Mouse (Mus musculus) liver, embryonic 12.5 days (tissue): Measurements from ENCODE around the gene Rasgef1a. TPM values are rescaled to one million over a fixed set of nuclear protein-coding genes. Genes with fewer than 3 reads are reported as not detected.

ENCODE experiments used
- ATAC-seq: fragments of 200-750 bp; cut with Nextera tagmentation; 2 replicates; pipeline ENCODE4 v1.8.0; 2017; ENCODE audit warnings: moderate number of reproducible peaks, mild to moderate bottlenecking, moderate library complexity
- H3K27ac ChIP-seq: fragments of 300-500 bp; sonication (generic); 2 replicates; pipeline ENCODE4 v1.5.1; 2016; ENCODE audit warnings: mild to moderate bottlenecking
- H3K27me3 ChIP-seq: fragments of 300-500 bp; sonication (generic); replicated peaks from 2 replicates; pipeline ENCODE4 v1.6.1; 2016; ENCODE audit warnings: mild to moderate bottlenecking, moderate library complexity
- H3K36me3 ChIP-seq: fragments of 300-500 bp; sonication (generic); 2 replicates; pipeline ENCODE4 v1.6.1; 2016; ENCODE audit warnings: mild to moderate bottlenecking, moderate library complexity
- H3K4me1 ChIP-seq: fragments of 300-500 bp; sonication (generic); 2 replicates; pipeline ENCODE4 v1.6.1; 2016
- H3K4me2 ChIP-seq: fragments of 300-500 bp; sonication (generic); 2 replicates; pipeline ENCODE4 v1.6.1; 2016; ENCODE audit warnings: mild to moderate bottlenecking, moderate library complexity
- H3K4me3 ChIP-seq: fragments of 300-500 bp; sonication (generic); 2 replicates; pipeline ENCODE4 v1.5.1; 2016; ENCODE audit warnings: mild to moderate bottlenecking, moderate library complexity
- H3K9ac ChIP-seq: fragments of 300-500 bp; sonication (generic); 2 replicates; pipeline ENCODE4 v1.6.1; 2016; ENCODE audit warnings: mild to moderate bottlenecking, moderate library complexity
- H3K9me3 ChIP-seq: fragments of 300-500 bp; sonication (generic); replicated peaks from 2 replicates; pipeline ENCODE4 v1.6.1; 2016; ENCODE audit warnings: mild to moderate bottlenecking, moderate library complexity
- WGBS: fragments of 180-500 bp; shearing (Covaris S2); methylation state at CpG from one replicate; pipeline ENCODE4 v1.1.7; 2016; ENCODE audit not compliant: insufficient replicate concordance; 5-methylcytosine and 5-hydroxymethylcytosine counted together
- polyA plus RNA-seq: library from polyadenylated mRNA; unstranded; fragments of >200 nt; fragmentation: Nextera tagmentation; extraction: Ambion mirVana; gene quantifications from 2 replicates; pipeline ENCODE4 v1.2.1, GENCODE M21; 2016

Gene Rasgef1a
- polyA plus RNA-seq, 1 experiment from 2014 or later = not detected

DNA sequence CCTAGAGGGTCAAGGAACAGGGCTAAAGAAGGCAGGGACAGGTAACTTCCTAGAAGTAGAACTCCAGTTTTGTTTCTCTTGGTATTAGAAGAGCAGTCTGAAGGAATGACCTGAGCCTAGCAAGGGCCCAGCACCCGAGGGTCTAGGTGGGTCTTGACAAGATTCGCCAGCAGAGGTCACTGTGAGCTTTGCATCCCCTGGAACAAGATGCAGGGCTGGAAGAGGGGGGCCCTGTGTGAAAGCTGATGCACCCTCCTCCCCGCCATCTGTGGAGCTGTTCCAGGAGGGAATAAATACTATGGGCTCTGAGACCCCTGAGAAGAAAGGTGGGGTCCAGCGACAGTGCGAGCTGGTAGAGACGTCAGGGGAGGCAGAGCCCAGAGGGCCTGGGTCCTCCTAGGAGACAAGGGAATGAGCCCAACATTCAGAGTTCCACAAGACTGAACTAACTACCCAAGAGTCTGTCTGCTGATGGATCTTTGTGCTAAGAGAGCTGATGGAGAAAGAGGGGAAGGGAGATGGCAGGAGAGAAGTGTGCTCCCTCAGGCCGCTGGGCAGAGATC lies 53.8 kb downstream of the Rasgef1a start:
- H3K27ac ChIP-seq = no peak overlapping the region
- H3K9ac ChIP-seq = no peak overlapping the region
- no peak overlapping the region for H3K4me3 ChIP-seq
- peaks cover 12% of the 10 kb centered on the region for H3K4me1 ChIP-seq
- no peaks in the 10 kb centered on the region for H3K9me3 ChIP-seq
- no peaks in the 10 kb centered on the region for H3K36me3 ChIP-seq
- peaks cover 48% of the 10 kb centered on the region for H3K27me3 ChIP-seq
- 10% methylated on average over 7 of the region's 7 CpGs for WGBS
- ATAC-seq = no peak
- H3K4me2 ChIP-seq = 0 out of 2 replicates have a peak overlapping the region, but pooled peaks have one; percentile 71

DNA sequence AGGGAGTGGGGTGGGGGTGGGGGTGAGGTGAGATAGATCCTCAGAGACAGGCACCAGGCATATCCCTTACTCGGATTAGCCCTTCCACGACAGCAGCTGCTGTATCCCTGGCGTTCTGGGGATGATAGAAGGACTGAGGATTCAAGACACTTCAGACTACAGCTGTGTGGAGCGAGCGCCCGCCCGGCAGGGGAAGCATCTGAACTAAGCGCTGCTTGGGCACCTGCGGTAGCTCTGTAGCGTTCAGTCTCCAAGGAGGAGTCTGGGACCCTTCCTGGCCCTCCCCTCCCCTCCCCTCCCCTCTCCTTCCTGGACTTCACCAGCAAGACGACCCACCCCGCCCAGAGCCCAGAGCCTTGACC lies 54.6 kb downstream of the Rasgef1a start:
- Histone ChIP-seq H3K27me3 (peaks cover 48% of the 10 kb centered on the region), H3K9ac (no peak overlapping the region), H3K4me3 (peak overlapping the region; percentile 49), H3K9me3 (no peaks in the 10 kb centered on the region), H3K27ac (no peak overlapping the region), H3K4me2 (peak overlapping the region; percentile 71), H3K36me3 (no peaks in the 10 kb centered on the region), H3K4me1 (peaks cover 12% of the 10 kb centered on the region)
- WGBS = 2% methylated on average over 12 of the region's 12 CpGs
- ATAC-seq = no peak

DNA sequence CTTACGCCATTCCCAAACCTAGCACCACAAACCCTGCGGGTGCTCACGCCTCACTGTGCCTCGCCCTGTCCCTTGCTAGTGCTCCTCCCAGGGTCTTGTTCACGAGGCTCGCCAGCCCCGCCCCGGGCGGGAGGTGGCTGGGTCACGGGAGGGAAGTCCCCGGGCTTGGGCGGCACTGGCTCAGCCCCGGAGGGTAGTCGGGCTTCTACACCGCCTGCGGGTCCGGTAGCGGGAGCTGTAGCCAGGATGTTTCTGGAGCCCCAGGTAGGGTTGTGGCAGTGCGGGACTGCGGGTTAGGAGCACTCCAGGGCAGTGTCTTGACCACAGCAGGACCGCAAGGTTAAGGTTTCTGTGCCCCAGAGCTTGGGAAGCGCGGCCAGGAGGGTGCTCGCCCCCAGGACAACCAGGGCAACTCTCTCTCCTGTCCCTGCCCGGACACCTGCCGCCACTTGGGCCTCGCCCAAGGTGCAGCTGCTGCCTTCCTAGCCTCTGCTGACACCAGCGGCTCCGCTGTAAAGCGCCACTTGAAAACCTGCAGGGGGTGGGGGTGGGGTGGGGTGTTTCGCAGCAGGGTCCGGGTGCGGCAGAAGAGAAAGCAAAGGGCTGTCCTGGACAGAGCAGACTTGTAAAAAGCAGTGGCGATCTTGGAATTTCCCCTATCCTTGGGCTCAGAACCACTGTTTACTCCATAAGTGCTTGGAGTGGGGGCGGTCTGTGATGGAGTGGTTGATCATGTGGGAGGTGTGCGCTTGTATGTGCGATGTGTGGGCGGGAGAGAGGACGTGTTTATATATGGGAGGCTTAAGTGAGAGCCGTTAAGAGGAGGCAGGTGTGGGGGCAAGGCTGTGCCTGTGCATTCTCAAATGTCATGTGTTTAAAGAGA lies 55.2 kb downstream of the Rasgef1a start:
- WGBS = 3% methylated on average over 40 of the region's 40 CpGs
- Histone ChIP-seq H3K27ac (no peak overlapping the region), H3K4me1 (peaks cover 12% of the 10 kb centered on the region), H3K4me3 (peak overlapping the region; percentile 49), H3K4me2 (peak overlapping the region; percentile 71), H3K9ac (no peak overlapping the region), H3K9me3 (no peaks in the 10 kb centered on the region), H3K36me3 (no peaks in the 10 kb centered on the region), H3K27me3 (peaks cover 48% of the 10 kb centered on the region)
- ATAC-seq = 0 out of 2 replicates have a peak, but pooled peaks have one; percentile 21

DNA sequence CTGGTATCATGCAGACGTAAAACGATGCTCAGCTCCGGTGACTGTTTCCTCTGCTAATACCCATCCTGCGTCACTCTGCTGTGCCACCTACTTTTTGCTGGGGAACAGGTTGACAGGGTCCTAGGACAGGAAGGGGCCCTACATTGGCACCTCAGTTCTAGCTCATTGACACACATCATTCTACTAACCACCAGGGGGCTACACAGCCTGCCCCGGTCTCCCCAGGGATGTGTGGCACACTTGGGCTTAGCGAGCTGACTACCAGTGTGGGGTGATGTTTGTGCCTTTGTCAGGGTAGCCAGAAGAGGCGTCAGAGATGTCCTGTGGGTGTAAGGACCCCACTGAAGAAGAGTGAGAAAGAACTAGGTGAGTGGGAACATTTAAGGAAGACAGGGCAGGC lies 56.5 kb downstream of the Rasgef1a start:
- WGBS = 56% methylated on average over 7 of the region's 7 CpGs
- ATAC-seq = no peak
- H3K9me3 ChIP-seq = no peaks in the 10 kb centered on the region
- no peak overlapping the region for H3K4me3 ChIP-seq
- peaks cover 12% of the 10 kb centered on the region for H3K4me1 ChIP-seq
- H3K9ac ChIP-seq = no peak overlapping the region
- peaks cover 48% of the 10 kb centered on the region for H3K27me3 ChIP-seq
- H3K36me3 ChIP-seq = no peaks in the 10 kb centered on the region
- H3K27ac ChIP-seq = no peak overlapping the region
- no peak overlapping the region for H3K4me2 ChIP-seq

DNA sequence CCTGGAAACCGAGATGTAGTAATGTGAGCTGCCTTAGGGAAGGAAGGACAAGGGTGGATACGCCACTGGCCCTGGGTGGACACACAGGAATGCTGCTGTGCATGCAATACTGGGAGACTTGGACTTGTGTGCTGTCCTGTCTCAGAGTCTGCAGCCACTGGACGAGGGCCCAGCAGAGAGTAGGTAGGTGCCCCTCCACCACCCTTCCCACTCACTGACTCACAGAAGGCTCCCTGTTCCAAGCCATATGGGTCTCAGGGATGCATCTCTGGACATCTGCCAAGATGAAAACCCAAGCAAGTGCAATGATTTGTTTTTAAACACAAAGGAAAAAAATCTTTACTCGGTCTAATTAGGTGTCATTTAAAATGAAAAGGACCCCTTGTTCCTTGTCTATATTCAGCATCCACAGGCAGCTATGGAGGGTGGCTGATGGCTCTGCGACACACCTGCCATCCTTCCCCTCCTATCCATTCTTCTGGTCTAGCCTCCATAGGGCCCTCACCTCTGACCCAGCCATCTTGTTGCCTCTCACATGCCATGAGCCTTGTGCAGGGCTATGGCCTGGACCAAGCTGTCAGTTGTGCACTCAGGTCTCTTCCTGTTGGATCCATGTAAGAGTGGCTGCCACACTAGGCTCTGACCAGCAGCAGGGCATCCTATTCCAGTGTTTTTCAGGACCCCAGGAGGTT lies 59.2 kb downstream of the Rasgef1a start:
- no peaks in the 10 kb centered on the region for H3K9me3 ChIP-seq
- H3K4me3 ChIP-seq = no peak overlapping the region
- no peak for ATAC-seq
- H3K4me2 ChIP-seq = no peak overlapping the region
- H3K36me3 ChIP-seq = no peaks in the 10 kb centered on the region
- WGBS = 64% methylated on average over 5 of the region's 5 CpGs
- no peak overlapping the region for H3K27ac ChIP-seq
- peaks cover 12% of the 10 kb centered on the region for H3K4me1 ChIP-seq
- no peak overlapping the region for H3K9ac ChIP-seq
- peaks cover 31% of the 10 kb centered on the region for H3K27me3 ChIP-seq

DNA sequence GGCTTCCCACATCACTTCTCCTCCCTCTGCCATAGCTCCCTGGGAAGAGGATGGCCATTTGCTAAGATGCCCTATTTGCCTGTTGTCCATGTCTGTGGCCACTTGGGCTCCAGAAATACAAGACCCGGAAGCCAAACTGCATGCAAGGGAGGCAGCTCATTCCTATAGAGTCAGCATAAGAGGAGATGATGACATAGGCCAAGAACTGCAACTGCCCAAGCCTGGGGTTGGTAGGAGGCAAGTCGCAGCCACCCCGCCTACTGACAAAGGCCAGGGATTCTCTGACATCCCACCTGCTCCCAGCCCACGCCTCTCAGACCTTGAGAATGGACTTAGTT lies 59.7 kb downstream of the Rasgef1a start:
- WGBS = 62% methylated on average over 4 of the region's 4 CpGs
- H3K4me2 ChIP-seq = no peak overlapping the region
- H3K36me3 ChIP-seq = no peaks in the 10 kb centered on the region
- H3K9me3 ChIP-seq = no peaks in the 10 kb centered on the region
- no peak overlapping the region for H3K9ac ChIP-seq
- no peak for ATAC-seq
- H3K4me1 ChIP-seq = peaks cover 7% of the 10 kb centered on the region
- H3K27me3 ChIP-seq = peaks cover 25% of the 10 kb centered on the region
- H3K27ac ChIP-seq = no peak overlapping the region
- H3K4me3 ChIP-seq = no peak overlapping the region

DNA sequence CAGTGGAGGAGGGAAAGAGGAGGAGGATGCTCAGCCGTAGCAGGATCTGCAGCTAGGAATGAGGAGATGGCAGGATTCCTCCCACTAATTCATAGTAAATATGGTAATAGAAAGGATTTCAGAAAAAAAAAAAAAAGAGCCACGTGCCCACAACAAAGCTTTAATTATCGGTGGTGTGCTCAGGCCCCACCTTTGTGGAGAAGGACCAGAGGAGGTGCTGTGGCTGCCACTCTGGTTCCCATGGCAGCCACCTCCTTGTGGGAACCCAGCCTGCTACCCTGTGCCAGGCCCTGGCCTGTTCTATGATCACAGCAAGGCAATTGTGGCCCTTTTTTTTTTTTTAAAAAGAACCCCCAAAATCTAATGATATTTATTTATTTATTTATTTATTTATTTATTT lies 60.2 kb downstream of the Rasgef1a start:
- 60% methylated on average over 3 of the region's 3 CpGs for WGBS
- Histone ChIP-seq H3K4me3 (no peak overlapping the region), H3K9me3 (no peaks in the 10 kb centered on the region), H3K27ac (no peak overlapping the region), H3K27me3 (peaks cover 21% of the 10 kb centered on the region), H3K36me3 (no peaks in the 10 kb centered on the region), H3K4me2 (no peak overlapping the region), H3K9ac (no peak overlapping the region), H3K4me1 (peaks cover 3% of the 10 kb centered on the region; the same call in 1 of the 2 replicates)
- ATAC-seq = no peak

DNA sequence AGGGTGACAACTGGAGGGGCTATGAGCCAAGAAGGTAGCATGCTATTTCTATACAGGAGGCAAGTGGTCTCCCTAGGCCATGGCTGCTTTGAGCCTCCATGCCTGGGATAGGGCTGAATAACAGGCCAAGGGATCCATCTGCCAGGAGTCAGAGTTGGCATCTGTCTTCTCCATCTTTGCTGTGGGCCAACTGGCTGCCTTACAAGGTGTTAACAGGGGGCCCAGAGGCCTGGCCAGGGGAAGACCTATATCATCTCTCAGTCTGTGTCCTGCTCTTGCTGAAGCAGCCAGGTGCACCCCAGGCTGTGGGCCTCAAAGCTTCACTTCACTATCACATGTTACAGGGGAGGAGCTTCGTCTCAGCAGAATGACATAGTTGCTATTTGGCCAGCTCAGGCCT lies 60.9 kb downstream of the Rasgef1a start:
- no peaks in the 10 kb centered on the region for H3K9me3 ChIP-seq
- no peak overlapping the region for H3K27ac ChIP-seq
- H3K9ac ChIP-seq = no peak overlapping the region
- no peak for ATAC-seq
- peaks cover 20% of the 10 kb centered on the region for H3K27me3 ChIP-seq
- H3K4me2 ChIP-seq = no peak overlapping the region
- no peaks in the 10 kb centered on the region for H3K4me1 ChIP-seq
- H3K4me3 ChIP-seq = no peak overlapping the region
- WGBS = 67% methylated on average over 1 of the region's 1 CpGs
- no peaks in the 10 kb centered on the region for H3K36me3 ChIP-seq

DNA sequence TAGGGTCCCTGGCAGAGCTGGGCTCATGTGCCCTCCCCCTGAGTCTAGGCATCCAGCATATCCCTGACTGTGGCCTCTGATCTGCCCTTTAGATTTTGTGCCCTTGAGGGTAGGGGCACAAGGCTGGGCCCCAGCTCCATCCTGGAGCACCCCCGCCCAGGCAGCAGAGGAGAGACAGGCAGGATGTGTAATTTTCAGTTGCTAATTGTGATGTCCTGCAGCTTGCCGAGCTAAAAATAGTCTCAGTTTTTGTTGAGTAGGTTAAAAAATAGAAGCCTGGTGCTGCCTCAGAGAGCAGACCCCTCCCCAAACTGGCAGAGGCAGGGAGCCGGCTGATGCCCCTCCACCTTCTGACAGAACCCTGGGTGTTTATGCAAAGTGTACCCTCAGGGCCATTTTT lies 62.9 kb downstream of the Rasgef1a start:
- no peak for ATAC-seq
- Histone ChIP-seq H3K9me3 (no peaks in the 10 kb centered on the region), H3K27me3 (0 out of 2 replicates have a peak, but pooled peaks cover 9% of the 10 kb centered on the region), H3K9ac (no peak overlapping the region), H3K4me3 (no peak overlapping the region), H3K4me1 (no peaks in the 10 kb centered on the region), H3K27ac (no peak overlapping the region), H3K36me3 (no peaks in the 10 kb centered on the region), H3K4me2 (no peak overlapping the region)
- WGBS = 37% methylated on average over 3 of the region's 3 CpGs

DNA sequence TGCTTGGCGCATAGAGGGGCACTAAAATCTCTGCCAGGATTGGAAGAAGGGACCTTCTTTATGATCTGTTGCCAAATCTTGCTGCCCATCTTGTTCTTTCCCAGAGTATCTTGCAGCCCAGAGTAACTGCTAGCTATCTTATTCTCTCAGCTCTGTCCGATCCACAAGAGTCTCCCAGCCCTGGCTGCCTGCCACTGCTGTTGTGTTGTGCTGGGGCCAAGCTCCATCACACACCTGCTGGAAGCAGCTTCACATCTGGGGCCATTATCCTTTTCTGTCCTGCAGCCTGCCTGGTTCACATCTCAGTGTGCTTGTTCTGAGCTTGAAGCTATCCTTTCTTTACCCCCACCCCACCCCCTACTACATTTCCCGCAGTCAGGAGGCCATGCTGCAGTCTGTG lies 65.0 kb downstream of the Rasgef1a start:
- no peak for ATAC-seq
- no peak overlapping the region for H3K4me3 ChIP-seq
- 61% methylated on average over 3 of the region's 3 CpGs for WGBS

DNA sequence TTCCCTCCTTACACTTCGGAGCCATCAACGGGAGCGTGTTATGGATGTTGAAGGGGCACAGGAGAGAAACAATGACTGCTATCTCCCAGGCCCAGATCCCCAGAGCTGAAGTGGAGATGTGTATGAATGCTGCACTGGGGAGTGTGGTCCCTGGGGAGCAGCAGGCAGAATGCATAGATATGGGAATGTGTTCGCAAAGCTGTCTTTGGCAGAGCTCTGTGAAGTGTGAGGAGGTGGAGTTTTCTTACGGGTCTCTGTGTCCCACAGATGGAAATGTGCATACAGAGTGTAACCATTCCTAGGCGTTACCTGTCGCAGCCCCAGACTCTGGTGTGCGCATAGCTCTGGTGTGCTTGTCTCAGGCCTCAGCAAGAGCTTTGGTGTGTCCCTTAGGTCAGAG lies 65.5 kb downstream of the Rasgef1a start:
- H3K27me3 ChIP-seq = 0 out of 2 replicates have a peak, but pooled peaks cover 17% of the 10 kb centered on the region
- H3K4me2 ChIP-seq = no peak overlapping the region
- H3K9ac ChIP-seq = no peak overlapping the region
- no peak overlapping the region for H3K27ac ChIP-seq
- no peak overlapping the region for H3K4me3 ChIP-seq
- no peak for ATAC-seq
- no peaks in the 10 kb centered on the region for H3K9me3 ChIP-seq
- H3K4me1 ChIP-seq = no peaks in the 10 kb centered on the region
- no peaks in the 10 kb centered on the region for H3K36me3 ChIP-seq
- 72% methylated on average over 8 of the region's 8 CpGs for WGBS

More for the DNA sequence above, 65.0 kb downstream of the Rasgef1a start:
- no peak overlapping the region for H3K9ac ChIP-seq
- 0 out of 2 replicates have a peak, but pooled peaks cover 17% of the 10 kb centered on the region for H3K27me3 ChIP-seq
- no peaks in the 10 kb centered on the region for H3K36me3 ChIP-seq
- no peaks in the 10 kb centered on the region for H3K4me1 ChIP-seq
- H3K9me3 ChIP-seq = no peaks in the 10 kb centered on the region
- H3K27ac ChIP-seq = no peak overlapping the region
- no peak overlapping the region for H3K4me2 ChIP-seq

DNA sequence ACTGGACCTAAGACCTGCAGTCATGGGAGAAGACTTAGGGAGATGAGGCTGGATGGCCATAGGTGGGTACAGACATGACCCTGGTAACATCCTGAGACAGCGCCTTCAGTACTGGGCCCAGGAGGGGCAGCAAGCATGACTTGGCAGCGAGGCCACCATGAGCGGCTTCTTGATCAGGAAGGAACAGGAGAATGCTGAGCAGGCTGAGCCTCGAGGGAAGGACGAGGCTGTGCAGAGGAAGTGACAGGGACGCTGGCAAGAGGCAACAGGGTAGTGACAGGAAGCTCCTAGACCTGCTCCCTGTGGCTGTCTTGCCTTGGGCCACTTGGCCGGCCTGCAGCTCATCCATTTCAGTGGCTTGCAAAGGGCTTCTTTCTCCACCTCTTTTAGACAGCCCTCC lies 66.2 kb downstream of the Rasgef1a start:
- no peaks in the 10 kb centered on the region for H3K9me3 ChIP-seq
- 0 out of 2 replicates have a peak, but pooled peaks cover 17% of the 10 kb centered on the region for H3K27me3 ChIP-seq
- H3K4me2 ChIP-seq = no peak overlapping the region
- no peak for ATAC-seq
- no peak overlapping the region for H3K9ac ChIP-seq
- no peak overlapping the region for H3K4me3 ChIP-seq
- H3K36me3 ChIP-seq = no peaks in the 10 kb centered on the region
- no peak overlapping the region for H3K27ac ChIP-seq
- H3K4me1 ChIP-seq = no peaks in the 10 kb centered on the region
- WGBS = 31% methylated on average over 7 of the region's 7 CpGs
